Mouse (Mus musculus) ES-Bruce4 (cell line): ENCODE data around the gene Tspo.

ENCODE experiments used
- CTCF ChIP-seq: IDR thresholded peaks from one replicate; pipeline ENCODE4 v1.8.1; 2011; ENCODE audit warnings: low read depth, low read length
- EP300 ChIP-seq: IDR thresholded peaks from 2 replicates; pipeline ENCODE4 v1.6.1; 2011; ENCODE audit warnings: low read depth, low read length; ENCODE audit not compliant: insufficient read depth
- POLR2A ChIP-seq: IDR thresholded peaks from one replicate; pipeline ENCODE4 v1.8.1; 2011; ENCODE audit warnings: low read length; ENCODE audit not compliant: insufficient read depth

- TF ChIP-seq CTCF (no peak), POLR2A (no peak), EP300 (no peak)
These were observed 28.4 kb downstream of the Tspo start for GRCm38 (mm10) chr15:83591758-83592157.
